Mouse (Mus musculus): ENCODE measurements around the gene Thy1.

GRCm38 (mm10) chr9:44020001-44020400 is 23.2 kb upstream of the Thy1 start:
- TF ChIP-seq ZC3H11A (IDR thresholded peaks at IDR 0.05; ENCODE audit: borderline replicate concordance, low read depth, low read length) (no peak), HCFC1 (IDR thresholded peaks at IDR 0.05; ENCODE audit: borderline replicate concordance, insufficient read depth, low read length) (no peak), MAFK (IDR thresholded peaks at IDR 0.05; ENCODE audit: insufficient read depth, low read depth, low read length) (no peak), CHD2 (IDR thresholded peaks at IDR 0.05; ENCODE audit: low read depth, low read length) (no peak), ZNF384 (IDR thresholded peaks at IDR 0.05; ENCODE audit: low read depth, low read length) (no peak)

All from ES-E14 (cell line).